Mouse (Mus musculus) c-Kit-positive CD71-positive TER-119-negative erythroid progenitor cells, embryonic 14.5 days (primary cell): ENCODE results near the gene Mvb12a.

Experiments used
- DNase-seq: peaks from one replicate; pipeline ENCODE4 v3.0.0-alpha.2; 2013; ENCODE audit warnings: low read depth

The Mvb12a gene

DNA sequence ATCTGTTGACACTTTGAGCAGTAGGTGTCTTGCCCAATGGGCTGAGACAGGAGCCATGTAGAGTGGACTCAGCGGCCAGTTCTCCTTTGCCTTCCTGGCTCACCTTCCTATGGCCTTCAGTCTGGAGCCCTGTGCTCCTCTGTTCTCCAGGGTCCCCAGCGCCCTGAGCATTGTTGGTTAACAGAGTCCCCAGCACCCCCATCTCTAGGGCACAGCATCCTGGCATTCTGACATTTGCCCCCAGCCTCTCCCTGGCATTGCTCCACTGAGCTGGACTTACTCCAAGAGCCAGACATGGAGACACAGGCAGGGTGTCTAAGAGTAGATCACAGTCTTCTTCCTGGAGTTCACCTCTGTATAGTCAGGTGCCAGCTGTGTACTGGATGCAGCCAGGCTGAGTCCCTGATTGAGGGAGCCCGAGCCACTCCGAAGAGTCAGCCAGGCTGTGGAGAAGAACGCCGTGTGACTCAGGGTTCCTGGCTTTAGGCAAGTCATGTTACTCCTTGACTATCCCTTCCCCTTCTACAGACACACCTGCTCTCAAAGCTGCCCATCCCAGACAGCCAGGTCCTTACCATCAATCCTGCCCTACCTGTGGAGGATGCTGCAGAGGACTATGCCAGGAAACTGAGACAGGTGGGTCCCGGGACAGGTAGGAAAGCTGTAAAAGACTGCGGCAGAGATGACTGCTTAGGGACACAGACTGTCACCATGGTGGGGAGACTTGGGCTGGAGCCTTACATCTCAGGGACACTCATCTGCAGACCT, 51.0 kb downstream of the Mvb12a start:
- no peak for DNase-seq

DNA sequence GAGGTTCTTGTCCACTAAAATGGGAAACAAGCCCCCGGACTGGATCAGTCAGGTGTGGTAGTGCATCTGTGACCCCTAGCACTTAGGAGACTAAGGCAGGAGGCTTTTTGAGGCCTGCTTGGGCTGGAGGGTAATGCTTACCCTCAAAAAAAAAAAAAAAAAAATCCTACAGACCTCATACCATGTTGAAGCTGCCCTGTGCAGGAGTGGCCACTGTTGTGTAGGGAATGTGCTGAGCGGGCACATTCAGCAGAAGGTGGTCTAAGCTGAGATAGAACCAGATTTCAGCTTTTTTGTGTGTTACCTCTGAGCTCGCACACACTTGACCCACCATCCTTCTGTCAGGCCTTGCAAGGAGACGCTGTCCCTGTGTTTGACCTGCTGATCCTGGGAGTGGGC, 51.6 kb downstream of the Mvb12a start:
- no peak for DNase-seq

DNA sequence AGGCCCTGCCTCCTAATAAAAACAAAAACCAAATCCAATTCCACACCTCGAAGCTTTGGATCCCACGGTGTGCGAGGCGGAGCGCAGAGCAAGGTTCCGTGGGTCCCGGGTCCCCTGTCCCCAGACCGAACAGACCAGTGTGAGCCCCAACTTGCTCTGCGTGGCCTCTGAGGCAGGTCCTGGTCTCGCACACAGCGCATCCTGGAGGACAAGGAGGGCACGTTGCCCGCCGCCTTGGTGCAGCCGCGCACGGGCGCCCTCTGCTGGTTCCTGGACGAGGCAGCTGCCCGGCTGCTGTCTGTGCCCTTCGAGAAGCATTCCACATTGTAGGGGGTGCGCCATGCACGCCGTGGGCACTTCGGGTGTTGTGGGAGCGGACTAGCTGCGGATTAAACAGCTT, 53.1 kb downstream of the Mvb12a start:
- DNase-seq = peak; percentile 69

- DNase-seq = no peak
Measured at GRCm38 (mm10) chr8:71596384-71596783, 53.7 kb downstream of the Mvb12a start.

DNA sequence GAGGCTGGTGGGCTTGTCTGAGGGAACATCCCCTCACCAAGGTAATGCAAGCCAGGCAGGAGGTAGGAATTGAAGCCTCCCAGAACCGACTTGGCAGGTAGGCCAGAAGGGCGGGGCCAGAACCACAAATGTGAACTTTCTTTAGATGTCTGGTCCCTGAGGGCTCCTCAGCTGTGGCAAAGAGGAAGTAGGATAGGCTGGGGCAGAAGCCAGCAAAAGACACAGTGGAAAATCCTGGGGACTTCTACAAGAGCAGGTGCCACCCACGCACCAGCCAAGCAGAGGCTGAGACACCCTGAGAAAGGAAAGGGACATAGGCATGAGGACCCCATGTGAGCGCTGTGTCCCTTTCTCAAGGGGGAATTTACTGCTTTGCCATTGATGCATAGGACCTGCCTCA, 54.1 kb downstream of the Mvb12a start:
- DNase-seq = no peak

DNA sequence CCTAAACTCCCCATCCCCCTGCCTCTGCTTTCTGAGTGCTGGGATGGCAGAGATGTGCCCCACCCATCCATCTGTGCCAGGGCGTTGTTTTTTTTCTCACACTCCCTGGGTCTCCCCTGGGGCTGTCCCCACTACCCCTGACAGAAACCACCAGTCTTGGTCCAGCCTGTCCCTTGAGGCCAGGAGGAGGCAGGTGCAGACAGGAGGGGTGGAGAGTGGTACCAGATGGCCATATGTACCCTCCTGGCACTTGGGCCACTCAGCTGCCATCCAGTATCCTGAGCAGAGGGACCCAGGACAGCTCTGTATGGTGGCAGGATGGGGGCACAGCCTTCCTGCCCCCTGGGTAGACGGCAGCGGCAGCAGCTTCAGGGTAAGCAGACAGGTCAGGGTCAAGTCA, 54.7 kb downstream of the Mvb12a start, which contains the start of gene Fam129c:
Gene Fam129c, plus strand, starts transcription at position 198 of the 400 bp plus-strand sequence.
- DNase-seq = no peak
